Mouse (Mus musculus): Measurements from ENCODE around the gene Slc44a4. TPM values are rescaled to one million over a fixed set of nuclear protein-coding genes. Genes with fewer than 3 reads are reported as not detected.

Slc44a4 gene
- polyA plus RNA-seq, 1 experiment from 2014 or later = not detected

- Histone ChIP-seq H3K27me3 (no peaks in the 10 kb centered on the region), H3K4me3 (replicated peaks) (no peak overlapping the region), H3K36me3 (no peaks in the 10 kb centered on the region), H3K27ac (no peak overlapping the region), H3K9me3 (no peaks in the 10 kb centered on the region), H3K4me1 (replicated peaks) (no peaks in the 10 kb centered on the region), H3K4me2 (no peak overlapping the region), H3K9ac (replicated peaks) (no peak overlapping the region)
- ATAC-seq (ENCODE audit: insufficient number of reproducible peaks, insufficient read depth, low FRiP score, low TSS enrichment, low read depth) = no peak
- 74% methylated on average over 5 of the region's 5 CpGs for WGBS
Observed at GRCm38 (mm10) chr17:34924258-34924657, 10.0 kb downstream of the Slc44a4 start.

GRCm38 (mm10) chr17:34927306-34928019 lies 13.2 kb downstream of the Slc44a4 start:
- Histone ChIP-seq H3K9me3 (no peaks in the 10 kb centered on the region), H3K9ac (replicated peaks) (no peak overlapping the region), H3K27ac (no peak overlapping the region), H3K4me2 (no peak overlapping the region), H3K27me3 (no peaks in the 10 kb centered on the region), H3K36me3 (no peaks in the 10 kb centered on the region), H3K4me3 (replicated peaks) (no peak overlapping the region), H3K4me1 (replicated peaks) (peaks cover 8% of the 10 kb centered on the region)
- ATAC-seq (ENCODE audit: insufficient number of reproducible peaks, insufficient read depth, low FRiP score, low TSS enrichment, low read depth) = no peak
- WGBS = 88% methylated on average over 18 of the region's 18 CpGs

DNA sequence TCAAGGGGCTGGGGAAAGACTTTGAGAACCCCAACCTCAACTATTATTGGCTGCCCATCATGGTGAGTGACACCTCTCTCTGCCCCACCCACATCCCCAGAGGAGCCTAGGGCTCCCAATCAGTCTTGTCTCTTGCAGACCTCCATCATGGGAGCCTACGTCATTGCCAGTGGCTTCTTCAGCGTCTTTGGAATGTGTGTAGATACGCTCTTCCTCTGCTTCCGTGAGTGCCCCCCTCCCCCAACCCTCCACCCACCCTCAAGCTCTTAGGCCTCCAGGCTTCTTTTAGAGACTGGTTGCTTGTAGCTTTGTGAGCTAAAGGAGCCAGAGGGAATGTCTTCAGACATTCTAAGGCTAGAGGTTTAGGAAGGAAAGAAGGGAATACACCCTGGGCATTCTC lies 14.6 kb downstream of the Slc44a4 start:
- Histone ChIP-seq H3K4me3 (replicated peaks) (no peak overlapping the region), H3K27me3 (no peaks in the 10 kb centered on the region), H3K36me3 (peaks cover 4% of the 10 kb centered on the region; the same call in 1 of the 2 replicates), H3K4me2 (no peak overlapping the region), H3K9ac (replicated peaks) (no peak overlapping the region), H3K9me3 (no peaks in the 10 kb centered on the region), H3K27ac (no peak overlapping the region), H3K4me1 (replicated peaks) (peaks cover 8% of the 10 kb centered on the region)
- no peak for ATAC-seq (ENCODE audit: insufficient number of reproducible peaks, insufficient read depth, low FRiP score, low TSS enrichment, low read depth)
- 68% methylated on average over 4 of the region's 4 CpGs for whole genome bisulfite sequencing

GRCm38 (mm10) chr17:34931061-34931734 lies 16.9 kb downstream of the Slc44a4 start, which contains the start of gene Neu1:
Neu1 (plus strand) TSS chr17:34931253.
- H3K9ac ChIP-seq (replicated peaks) = peak within 1 kb of the TSS; percentile 75
- no peaks in the 10 kb centered on the region for H3K9me3 ChIP-seq
- peak; percentile 94 for ATAC-seq (ENCODE audit: insufficient number of reproducible peaks, insufficient read depth, low FRiP score, low TSS enrichment, low read depth)
- H3K4me3 ChIP-seq (replicated peaks) = peak within 1 kb of the TSS; percentile 71
- peak within 1 kb of the TSS; percentile 98 for H3K4me2 ChIP-seq
- H3K4me1 ChIP-seq (replicated peaks) = peaks cover 8% of the 10 kb centered on the region
- peaks cover 22% of the 10 kb centered on the region for H3K36me3 ChIP-seq
- H3K27ac ChIP-seq = peak within 1 kb of the TSS; percentile 56; the same call in 1 of the 2 replicates
- WGBS = under 1% methylated on average over 38 of the region's 38 CpGs
- H3K27me3 ChIP-seq = no peaks in the 10 kb centered on the region

DNA sequence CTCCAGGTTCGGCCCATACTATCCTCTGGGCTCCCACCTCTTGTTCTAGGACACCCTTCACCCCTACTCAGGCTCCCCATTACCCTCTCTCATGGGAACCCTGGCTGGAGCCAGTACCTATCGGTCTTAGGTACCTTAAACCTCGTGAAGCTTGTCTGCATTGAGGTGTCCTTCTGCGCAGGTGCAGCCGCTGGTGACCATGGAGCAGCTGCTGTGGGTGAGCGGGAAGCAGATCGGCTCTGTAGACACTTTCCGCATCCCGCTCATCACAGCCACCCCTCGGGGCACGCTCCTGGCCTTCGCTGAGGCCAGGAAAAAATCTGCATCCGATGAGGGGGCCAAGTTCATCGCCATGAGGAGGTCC lies 17.5 kb downstream of the Slc44a4 start:
- H3K4me1 ChIP-seq (replicated peaks) = peaks cover 8% of the 10 kb centered on the region
- no peak for ATAC-seq (ENCODE audit: insufficient number of reproducible peaks, insufficient read depth, low FRiP score, low TSS enrichment, low read depth)
- peak overlapping the region; percentile 71 for H3K4me3 ChIP-seq (replicated peaks)
- no peaks in the 10 kb centered on the region for H3K9me3 ChIP-seq
- H3K4me2 ChIP-seq = peak overlapping the region; percentile 98
- 11% methylated on average over 14 of the region's 14 CpGs for WGBS
- H3K9ac ChIP-seq (replicated peaks) = peak overlapping the region; percentile 75
- H3K36me3 ChIP-seq = peaks cover 23% of the 10 kb centered on the region
- H3K27ac ChIP-seq = no peak overlapping the region
- no peaks in the 10 kb centered on the region for H3K27me3 ChIP-seq

GRCm38 (mm10) chr17:34932287-34932686 lies 18.0 kb downstream of the Slc44a4 start:
- 91% methylated on average over 8 of the region's 8 CpGs for WGBS
- Histone ChIP-seq H3K9ac (replicated peaks) (peak overlapping the region; percentile 75; the same call in 1 of the 2 replicates), H3K4me3 (replicated peaks) (peak overlapping the region; percentile 71), H3K27ac (no peak overlapping the region), H3K36me3 (peaks cover 23% of the 10 kb centered on the region), H3K4me2 (peak overlapping the region; percentile 98), H3K4me1 (replicated peaks) (peaks cover 8% of the 10 kb centered on the region), H3K27me3 (no peaks in the 10 kb centered on the region), H3K9me3 (no peaks in the 10 kb centered on the region)
- no peak for ATAC-seq (ENCODE audit: insufficient number of reproducible peaks, insufficient read depth, low FRiP score, low TSS enrichment, low read depth)

- H3K4me1 ChIP-seq (replicated peaks) = peaks cover 8% of the 10 kb centered on the region
Observed at GRCm38 (mm10) chr17:34934031-34934430, 19.8 kb downstream of the Slc44a4 start.

DNA sequence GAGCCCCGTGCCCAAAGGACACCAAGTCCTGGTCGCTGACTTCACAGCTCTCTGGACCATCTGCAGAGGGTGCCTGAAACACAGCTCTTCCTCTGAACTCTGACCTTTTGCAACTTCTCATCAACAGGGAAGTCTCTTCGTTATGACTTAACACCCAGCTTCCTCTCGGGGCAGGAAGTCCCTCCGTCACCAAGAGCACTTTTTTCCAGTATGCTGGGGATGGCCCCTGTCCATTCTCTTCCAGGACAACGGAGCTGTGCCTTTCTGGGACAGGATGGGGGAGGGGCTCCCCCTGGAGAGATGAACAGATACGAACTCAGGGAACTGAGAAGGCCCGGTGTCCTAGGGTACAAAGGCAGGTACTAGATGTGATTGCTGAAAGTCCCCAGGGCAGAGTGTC lies 20.6 kb downstream of the Slc44a4 start:
- ATAC-seq (ENCODE audit: insufficient number of reproducible peaks, insufficient read depth, low FRiP score, low TSS enrichment, low read depth) = no peak
- Histone ChIP-seq H3K4me1 (replicated peaks) (peaks cover 8% of the 10 kb centered on the region), H3K27me3 (no peaks in the 10 kb centered on the region), H3K9me3 (no peaks in the 10 kb centered on the region), H3K27ac (no peak overlapping the region), H3K36me3 (peaks cover 23% of the 10 kb centered on the region), H3K4me3 (replicated peaks) (no peak overlapping the region), H3K9ac (replicated peaks) (peak overlapping the region; percentile 31; the same call in 1 of the 2 replicates), H3K4me2 (no peak overlapping the region)
- 49% methylated on average over 8 of the region's 8 CpGs for WGBS

More at GRCm38 (mm10) chr17:34934031-34934430, 19.8 kb downstream of the Slc44a4 start:
- Histone ChIP-seq H3K27me3 (no peaks in the 10 kb centered on the region), H3K9ac (replicated peaks) (0 out of 2 replicates have a peak overlapping the region, but pooled peaks have one; percentile 23), H3K4me2 (no peak overlapping the region), H3K27ac (no peak overlapping the region), H3K4me3 (replicated peaks) (no peak overlapping the region), H3K9me3 (no peaks in the 10 kb centered on the region), H3K36me3 (peaks cover 23% of the 10 kb centered on the region)
- 68% methylated on average over 24 of the region's 24 CpGs for WGBS
- no peak for ATAC-seq (ENCODE audit: insufficient number of reproducible peaks, insufficient read depth, low FRiP score, low TSS enrichment, low read depth)

GRCm38 (mm10) chr17:34937960-34938505 lies 23.8 kb downstream of the Slc44a4 start:
- Histone ChIP-seq H3K4me3 (replicated peaks) (no peak overlapping the region), H3K27ac (no peak overlapping the region), H3K36me3 (peaks cover 23% of the 10 kb centered on the region), H3K9ac (replicated peaks) (no peak overlapping the region), H3K27me3 (no peaks in the 10 kb centered on the region), H3K9me3 (no peaks in the 10 kb centered on the region), H3K4me1 (replicated peaks) (peaks cover 7% of the 10 kb centered on the region), H3K4me2 (no peak overlapping the region)
- no peak for ATAC-seq (ENCODE audit: insufficient number of reproducible peaks, insufficient read depth, low FRiP score, low TSS enrichment, low read depth)
- whole genome bisulfite sequencing = 81% methylated on average over 6 of the region's 6 CpGs

GRCm38 (mm10) chr17:34941344-34942041 lies 27.2 kb downstream of the Slc44a4 start:
- WGBS = 5% methylated on average over 15 of the region's 15 CpGs
- H3K27me3 ChIP-seq = no peaks in the 10 kb centered on the region
- 0 out of 2 replicates have a peak, but pooled peaks have one; percentile 58 for ATAC-seq (ENCODE audit: insufficient number of reproducible peaks, insufficient read depth, low FRiP score, low TSS enrichment, low read depth)
- H3K4me3 ChIP-seq (replicated peaks) = peak overlapping the region; percentile 37
- peak overlapping the region; percentile 62; the same call in 1 of the 2 replicates for H3K27ac ChIP-seq
- no peaks in the 10 kb centered on the region for H3K36me3 ChIP-seq
- H3K9ac ChIP-seq (replicated peaks) = peak overlapping the region; percentile 49
- H3K4me2 ChIP-seq = peak overlapping the region; percentile 70
- no peaks in the 10 kb centered on the region for H3K9me3 ChIP-seq
- H3K4me1 ChIP-seq (replicated peaks) = peaks cover 7% of the 10 kb centered on the region
